16 mouse cellular contexts compared by ENCODE assay signal in the genomic region with DNA sequence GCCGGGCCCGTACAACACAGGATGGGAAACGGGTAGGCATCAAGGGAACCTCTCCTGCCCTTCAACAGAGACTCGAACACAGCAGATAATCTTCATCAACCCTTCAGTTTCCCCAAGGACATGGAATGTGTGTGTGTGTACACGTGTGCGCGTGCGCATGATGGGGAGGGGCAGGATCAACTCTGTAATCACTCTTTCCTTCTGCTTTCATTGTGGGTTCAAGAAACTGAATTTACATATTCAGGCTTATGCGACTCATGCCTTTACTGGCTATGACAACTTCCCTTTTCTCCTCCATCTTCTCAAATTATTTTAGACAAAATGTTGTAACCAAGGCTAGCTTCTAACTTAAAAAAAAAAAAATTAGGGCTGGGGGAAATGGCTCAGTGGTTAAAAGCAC.
"Had no signal": no experiment of that assay in that cellular context is flagged by ENCODE, and none has a peak within 500 bp of the region (broad histone marks: within the 10 kb centered on the region; RNA-seq: fewer than 3 reads in every experiment).

No protein-coding gene starts in this region.

- H3K4me3 ChIP-seq: limb, embryonic 15.5 days; liver, embryonic 12.5 days; lung, embryonic 15.5 days; midbrain, embryonic 13.5 days; neural tube, embryonic 12.5 days had no signal

- H3K4me1 ChIP-seq: liver, embryonic 12.5 days; lung, embryonic 15.5 days; midbrain, embryonic 13.5 days; neural tube, embryonic 12.5 days had no signal

- ATAC-seq: liver, embryonic 12.5 days; midbrain, embryonic 13.5 days had no signal

- H3K27ac ChIP-seq: kidney, postnatal 0 days; limb, embryonic 15.5 days; liver, embryonic 12.5 days; lung, embryonic 15.5 days; macrophage; midbrain, embryonic 13.5 days; neural tube, embryonic 12.5 days; stomach, postnatal 0 days had no signal

- H3K27me3 ChIP-seq: limb, embryonic 15.5 days; liver, embryonic 12.5 days; lung, embryonic 15.5 days; midbrain, embryonic 13.5 days; neural tube, embryonic 12.5 days had no signal

- DNase-seq: kidney, adult 11 months; kidney, adult 9 months; kidney, postnatal 36 days; layer of hippocampus, adult 9-11 months; lung, postnatal 14 days; right cerebral cortex, postnatal 14 days; thymus, adult 18-20 months; thymus, postnatal 25 days had no signal
